Mouse (Mus musculus): ENCODE results near the gene Robo2.
"Not testable (repeated sequence)": the region's sequence is repeated elsewhere in the genome, so short reads cannot be mapped to it uniquely, and the experiment has no call there.

Gene Robo2

GRCm38 (mm10) chr16:74061951-74062350 is 349.7 kb downstream of the Robo2 start:
- DNase-seq (ENCODE audit: low spot score), result no peak

GRCm38 (mm10) chr16:74061479-74061878 is 350.1 kb downstream of the Robo2 start:
- DNase-seq (ENCODE audit: low spot score), result no peak

DNA sequence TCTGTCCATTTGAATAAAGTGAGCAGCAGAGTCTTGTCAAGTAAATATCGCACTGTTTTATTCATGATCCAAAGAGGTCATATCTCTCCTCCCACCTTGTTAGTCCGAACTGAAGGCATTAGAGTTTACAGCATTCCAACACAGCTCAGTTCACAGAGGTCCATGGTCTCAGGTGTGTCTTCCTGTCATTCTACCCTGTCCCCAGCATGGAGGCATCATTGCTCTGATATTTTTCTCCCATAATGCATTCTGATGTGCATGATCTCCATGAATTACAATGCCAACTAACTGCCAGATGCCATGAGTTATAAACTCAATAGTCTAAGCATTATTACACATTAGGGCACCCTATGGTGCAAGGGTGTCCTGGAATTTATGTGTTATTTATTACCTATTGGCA is 354.7 kb downstream of the Robo2 start:
- no peak for DNase-seq (ENCODE audit: low spot score)

DNA sequence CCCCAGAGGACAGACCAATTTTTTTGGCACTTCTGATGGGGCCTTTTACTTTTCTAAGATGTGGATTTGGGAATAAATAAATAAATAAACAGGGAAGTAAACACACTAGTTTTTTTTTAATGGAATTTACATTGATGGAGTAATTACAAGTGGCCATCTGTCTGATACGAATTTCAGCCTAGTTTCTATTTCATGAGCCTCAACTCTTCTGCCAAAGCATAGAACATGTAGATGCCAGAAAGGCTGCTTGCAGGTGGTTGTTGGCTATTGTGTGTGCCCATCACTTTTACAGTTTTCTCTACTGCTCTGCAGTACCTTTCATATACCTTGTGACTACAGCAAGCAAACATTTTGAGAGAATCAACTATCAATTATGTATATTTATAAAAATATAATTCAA is 355.4 kb downstream of the Robo2 start:
- DNase-seq (ENCODE audit: low spot score), result no peak

DNA sequence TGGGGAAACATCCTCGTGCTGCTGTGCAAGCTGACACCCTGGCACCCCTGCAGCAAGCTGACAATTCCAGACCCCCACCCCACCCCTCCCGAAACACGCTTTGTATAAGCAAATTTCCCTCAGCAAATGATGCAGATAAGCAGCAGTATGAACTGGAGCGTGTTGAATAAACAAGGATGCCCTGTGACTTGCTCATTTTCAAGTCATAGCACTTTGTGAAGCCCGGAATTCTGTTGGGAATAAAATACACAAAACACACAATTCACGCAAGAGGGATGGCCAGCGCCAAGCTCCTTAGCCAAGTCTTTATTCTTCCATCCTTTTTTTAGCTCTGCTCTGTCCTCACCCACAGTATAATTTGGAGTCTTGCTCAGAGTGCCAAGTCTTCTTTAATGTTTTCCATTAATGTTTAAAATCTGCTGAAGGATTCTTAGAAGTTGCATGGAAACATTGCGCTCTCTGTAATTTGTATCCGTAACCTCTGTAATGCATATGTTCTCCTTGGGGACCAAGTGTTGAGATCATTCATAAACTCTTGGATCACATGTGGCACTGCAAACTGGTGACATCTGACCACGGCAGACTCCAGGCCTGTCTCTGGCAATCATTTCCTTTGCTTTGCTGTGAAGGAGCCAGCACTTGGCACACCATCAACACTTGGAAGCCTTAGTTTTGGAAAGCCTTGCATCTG is 356.4 kb downstream of the Robo2 start:
- no peak for DNase-seq (ENCODE audit: low spot score)

- no peak for DNase-seq (ENCODE audit: low spot score)
Observed at GRCm38 (mm10) chr16:74049467-74049866, 362.2 kb downstream of the Robo2 start.

- no peak for DNase-seq (ENCODE audit: low spot score)
Observed at GRCm38 (mm10) chr16:74048980-74049379, 362.6 kb downstream of the Robo2 start.

GRCm38 (mm10) chr16:74047232-74047631 is 364.4 kb downstream of the Robo2 start:
- no peak for DNase-seq (ENCODE audit: low spot score)

- not testable (repeated sequence) for DNase-seq (ENCODE audit: low spot score)
Observed at GRCm38 (mm10) chr16:74040797-74041196, 370.8 kb downstream of the Robo2 start.

DNA sequence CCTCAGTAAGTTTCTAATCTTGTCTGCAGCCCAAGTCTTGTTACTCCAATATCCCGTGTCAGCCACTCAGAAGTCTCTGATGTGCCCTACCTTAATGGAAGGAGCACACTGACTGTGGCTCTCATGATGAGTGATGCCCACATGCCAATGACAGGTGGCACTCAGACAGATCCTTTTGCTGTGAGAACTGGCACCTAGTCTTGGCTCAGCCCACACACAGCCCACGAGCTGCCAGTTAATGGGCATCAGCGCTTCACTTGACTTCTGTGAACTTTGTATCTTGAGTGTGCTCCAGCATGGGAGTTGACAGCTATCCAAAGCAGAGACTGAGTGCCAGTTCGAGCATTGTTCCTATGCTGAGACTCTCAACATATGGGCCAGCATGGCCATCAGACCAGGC is 383.8 kb downstream of the Robo2 start:
- DNase-seq (ENCODE audit: low spot score), result no peak

- no peak for DNase-seq (ENCODE audit: low spot score)
Observed at GRCm38 (mm10) chr16:74022281-74022978, 389.2 kb downstream of the Robo2 start.

DNA sequence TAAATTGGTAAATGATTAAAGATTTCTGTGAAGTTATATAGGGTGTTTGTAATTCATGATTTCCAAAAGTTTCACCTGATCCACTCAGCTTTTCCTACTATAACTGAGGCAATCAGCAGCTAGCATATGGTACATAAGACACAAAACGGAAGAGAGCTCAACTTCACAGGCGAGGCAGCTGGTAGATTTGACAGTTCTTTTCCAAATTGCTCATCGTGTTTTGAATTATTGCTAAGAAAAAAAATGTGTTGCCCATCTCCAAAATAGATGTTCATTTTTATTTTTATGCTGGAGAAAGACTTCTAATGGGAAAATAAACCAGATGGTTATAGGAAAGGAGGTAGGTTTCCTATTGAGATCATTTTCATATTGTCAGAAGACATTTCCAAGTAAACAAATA is 405.9 kb downstream of the Robo2 start:
- no peak for DNase-seq (ENCODE audit: low spot score)

DNA sequence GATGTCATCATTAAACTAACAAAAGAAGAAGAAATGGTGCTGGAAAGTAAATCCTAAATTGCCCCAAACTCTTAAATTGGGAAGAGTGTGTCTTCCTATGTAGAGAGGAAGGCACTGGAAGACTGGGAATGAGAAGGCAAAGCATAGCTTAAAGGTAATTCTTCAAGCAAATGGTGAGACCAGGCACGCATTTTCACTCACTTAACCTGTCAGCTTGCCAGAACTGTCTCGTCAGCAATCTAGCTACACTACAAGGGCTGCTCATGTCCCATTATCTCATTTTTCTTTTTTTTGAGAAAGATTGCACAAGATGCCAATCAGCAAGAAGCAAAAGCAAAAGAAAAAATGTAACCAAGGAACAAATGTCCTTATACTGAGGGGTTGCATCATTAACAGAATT is 410.3 kb downstream of the Robo2 start:
- DNase-seq (ENCODE audit: low spot score), result no peak

- DNase-seq (ENCODE audit: low spot score), result no peak
Observed at GRCm38 (mm10) chr16:73991212-73991611, 420.4 kb downstream of the Robo2 start.

DNA sequence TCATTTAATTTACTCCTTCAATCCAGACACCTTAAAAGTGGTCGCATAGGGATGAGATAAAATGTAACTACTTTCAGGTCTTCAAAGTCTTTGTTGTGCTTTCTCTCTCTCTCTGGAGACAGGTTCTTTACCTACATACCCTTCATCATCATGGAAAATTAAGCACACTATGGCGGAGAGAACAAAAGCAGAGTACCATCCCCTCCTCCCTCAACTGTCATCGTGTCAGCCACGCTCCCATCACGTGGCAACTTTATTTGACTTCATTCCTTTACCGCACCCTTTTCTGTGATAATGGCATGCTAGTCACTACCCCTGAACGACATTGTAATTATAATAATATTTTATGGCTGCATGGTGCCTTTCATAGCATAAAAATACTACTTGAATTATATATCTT is 442.1 kb downstream of the Robo2 start:
- DNase-seq (ENCODE audit: low spot score), result no peak

DNA sequence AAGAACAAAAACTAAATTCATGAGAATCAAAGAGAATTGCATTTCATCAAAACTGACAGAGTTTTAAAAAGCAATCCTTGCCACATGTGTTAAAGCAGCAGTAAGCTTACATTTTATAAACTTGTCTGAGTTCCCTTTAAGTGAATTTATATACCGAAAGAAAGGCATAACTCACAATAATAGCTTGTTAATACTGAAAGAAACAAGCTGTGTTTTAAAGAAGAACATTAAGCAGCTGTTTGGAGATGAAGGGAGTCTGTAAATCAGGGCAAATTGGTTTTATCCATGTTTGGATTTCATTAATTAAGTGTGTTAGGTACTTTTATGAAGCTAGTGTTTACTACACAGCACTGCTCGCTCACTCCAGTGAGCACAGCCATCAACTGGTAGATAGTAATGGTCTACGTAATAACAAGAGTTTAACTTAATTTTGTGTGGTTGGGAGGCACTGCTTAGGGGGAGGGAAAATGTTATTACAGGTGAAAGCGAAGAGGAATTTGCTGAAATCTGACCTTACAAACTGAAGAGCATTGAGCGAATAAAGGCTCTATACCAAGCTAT is 447.2 kb downstream of the Robo2 start:
- no peak for DNase-seq (ENCODE audit: low spot score)

DNA sequence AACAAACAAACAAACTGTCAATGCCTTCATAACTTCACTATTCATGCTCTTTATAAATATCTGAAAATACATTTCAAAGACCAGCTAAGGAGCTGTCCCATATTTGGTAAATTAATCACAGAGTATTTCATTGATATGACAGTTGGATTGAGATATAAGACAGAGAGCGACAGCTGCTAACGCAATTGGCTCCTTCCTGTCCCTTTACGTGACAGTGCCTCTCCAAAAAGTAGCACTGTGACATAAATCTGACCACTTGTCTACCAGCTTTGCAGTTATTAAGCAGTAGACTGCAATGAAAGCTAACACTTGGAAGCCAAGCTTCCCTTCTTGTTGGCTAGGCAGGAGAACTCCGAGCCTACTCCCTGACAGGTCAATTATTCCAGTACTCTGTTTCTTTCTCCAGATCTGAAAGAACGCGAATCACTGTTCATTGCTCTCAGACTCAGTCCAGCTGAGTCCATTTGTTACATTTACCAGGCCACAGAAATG is 452.1 kb downstream of the Robo2 start:
- no peak for DNase-seq (ENCODE audit: low spot score)

DNA sequence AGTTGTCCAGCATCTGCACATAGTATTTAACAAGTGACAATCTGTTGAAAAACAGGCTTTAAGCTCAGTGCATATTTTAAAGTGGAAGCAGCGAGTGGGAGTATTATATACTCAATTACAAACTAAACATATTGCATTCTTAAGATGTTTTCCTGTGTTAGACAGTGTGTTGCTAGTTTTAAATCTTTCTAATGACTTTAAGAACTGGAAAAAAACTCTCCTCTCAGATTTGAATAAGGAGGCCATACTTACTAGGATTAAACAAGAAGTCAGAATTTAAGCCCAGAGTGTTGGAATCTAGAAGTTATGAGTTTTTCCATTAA is 453.1 kb downstream of the Robo2 start:
- no peak for DNase-seq (ENCODE audit: low spot score)

DNA sequence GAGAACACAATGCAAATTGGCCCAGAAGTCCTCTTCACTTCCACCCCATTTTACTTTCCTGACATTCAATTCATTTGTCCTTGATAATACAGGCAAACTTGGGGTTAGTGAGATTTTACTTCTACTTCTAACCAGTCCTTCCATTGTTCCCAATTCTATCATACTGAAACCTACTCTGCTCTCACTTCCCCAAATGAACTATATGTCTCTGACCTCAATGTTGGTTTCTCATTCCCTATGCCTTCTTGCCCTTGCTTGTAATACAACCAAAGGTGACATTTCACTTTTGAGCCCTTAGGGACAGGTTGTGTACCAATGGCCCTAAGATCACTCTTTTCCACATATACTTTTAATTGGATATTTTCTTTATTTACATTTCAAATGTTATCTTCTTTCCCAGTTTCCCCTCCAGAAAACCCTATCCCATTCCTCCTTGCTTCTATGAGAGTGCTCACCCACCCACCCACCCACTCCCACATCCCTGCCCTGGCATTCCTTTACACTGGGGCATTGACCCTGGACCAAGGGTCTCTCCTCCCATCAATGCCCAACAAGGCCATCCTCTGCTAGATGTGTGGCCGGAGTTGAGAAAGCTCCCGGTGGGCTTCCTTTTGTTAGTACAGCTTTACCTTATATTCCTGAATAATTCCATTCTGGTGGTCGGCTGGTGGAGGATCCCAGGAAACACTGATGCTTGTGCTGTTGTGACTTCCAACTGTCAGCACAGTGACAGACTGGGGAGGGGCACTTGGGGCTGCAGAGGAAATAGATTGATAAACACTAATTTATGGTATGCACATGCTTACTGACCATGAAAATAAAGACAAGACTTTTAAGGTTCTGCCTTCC is 453.7 kb downstream of the Robo2 start:
- no peak for DNase-seq (ENCODE audit: low spot score)

DNA sequence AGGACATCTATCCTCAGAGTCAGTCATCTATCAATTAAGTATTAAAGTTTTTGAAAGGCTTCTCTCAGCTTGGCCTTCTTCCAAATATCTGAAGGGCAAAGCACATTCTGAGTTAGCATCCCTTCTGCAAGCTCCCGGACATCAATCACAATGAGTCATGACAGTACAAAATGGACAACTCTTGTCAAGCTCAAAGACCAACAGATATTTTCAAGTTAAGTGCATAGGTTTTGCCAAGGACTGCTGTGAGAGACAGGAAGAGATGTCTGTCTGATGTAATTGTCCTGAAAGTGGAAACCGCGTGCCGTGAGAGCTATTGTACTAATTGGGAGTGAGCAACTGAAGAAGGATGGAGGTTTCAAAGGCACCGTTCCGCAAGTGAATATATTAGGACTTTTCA is 465.5 kb downstream of the Robo2 start:
- no peak for DNase-seq (ENCODE audit: low spot score)

DNA sequence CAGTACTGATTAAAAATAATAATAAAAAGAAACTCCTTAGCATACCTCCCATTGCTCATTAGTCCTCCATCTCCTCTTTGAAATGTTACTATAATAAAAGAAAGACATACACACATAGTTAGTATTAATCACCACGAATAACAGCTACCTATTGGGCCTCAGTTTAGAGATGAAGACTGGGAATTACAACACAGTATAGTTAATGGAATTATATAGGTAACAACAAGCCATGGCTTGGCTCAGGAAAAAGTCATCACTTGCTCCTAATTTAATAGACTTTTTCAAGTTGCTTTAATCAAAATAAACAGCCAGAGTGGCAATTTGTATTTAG is 471.4 kb downstream of the Robo2 start:
- DNase-seq (ENCODE audit: low spot score), result no peak

- no peak for DNase-seq (ENCODE audit: low spot score)
Observed at GRCm38 (mm10) chr16:73939423-73940210, 472.0 kb downstream of the Robo2 start.
